Mouse (Mus musculus) gastrocnemius, adult 18-20 months (tissue): ENCODE data around the gene Kin. TPM values are rescaled to one million over a fixed set of nuclear protein-coding genes. Genes with fewer than 3 reads are reported as not detected.

Experiments
- DNase-seq: peaks from one replicate; pipeline ENCODE4 v3.0.0; 2021; ENCODE audit warnings: low spot score
- long read RNA-seq, 2 experiments: library from polyadenylated mRNA; stranded (forward); transcript quantifications; one replicate each; pipeline ENCODE4 v2.0.0; 2021
- total RNA-seq, 2 experiments: library from RNA; stranded (reverse); gene quantifications; 2 replicates each; pipeline ENCODE4 v1.2.3; 2021

Gene Kin
- total RNA-seq: 1 to 10 TPM; 5.9 to 7.2 TPM
- long read RNA-seq, experiment 1, transcript Kin-201 (5 exons, 1,472 nt): major isoform, 5 of 7 reads
- long read RNA-seq, experiment 1, partial matches to known transcripts: 1 of 7 reads
- long read RNA-seq, experiment 1, other reads (novel, unspliced or antisense): 1 of 7 reads
- long read RNA-seq, experiment 2, partial matches to known transcripts: 0 of 1 reads
- long read RNA-seq, experiment 2, other reads (novel, unspliced or antisense): 0 of 1 reads

GRCm38 (mm10) chr2:10080310-10081010, at the start of gene Kin, which contains the start of gene Atp5c1:
Kin (plus strand) TSS chr2:10080593.
Atp5c1 (minus strand) TSS chr2:10080510.
- DNase-seq: peak; percentile 97

GRCm38 (mm10) chr2:10033684-10034083, 46.7 kb upstream of the Kin start:
- DNase-seq: no peak

GRCm38 (mm10) chr2:10034976-10035375, 45.4 kb upstream of the Kin start:
- DNase-seq: no peak

- DNase-seq: peak; percentile 15
Measured at GRCm38 (mm10) chr2:10047758-10048436, 32.5 kb upstream of the Kin start.

- peak; percentile 94 for DNase-seq
Measured at GRCm38 (mm10) chr2:10048461-10048860, 31.9 kb upstream of the Kin start, which contains the start of gene Taf3. Taf3 (minus strand) TSS chr2:10048596.

- DNase-seq: no peak
Measured at GRCm38 (mm10) chr2:10049456-10049855, 30.9 kb upstream of the Kin start.

GRCm38 (mm10) chr2:10050878-10051277, 29.5 kb upstream of the Kin start:
- DNase-seq: no peak

GRCm38 (mm10) chr2:10051996-10052395, 28.4 kb upstream of the Kin start:
- no peak for DNase-seq

GRCm38 (mm10) chr2:10058836-10059235, 21.6 kb upstream of the Kin start:
- no peak for DNase-seq

GRCm38 (mm10) chr2:10071751-10072150, 8.6 kb upstream of the Kin start:
- DNase-seq: no peak

GRCm38 (mm10) chr2:10074470-10074869, 5.9 kb upstream of the Kin start:
- no peak for DNase-seq

- no peak for DNase-seq
Measured at GRCm38 (mm10) chr2:10076675-10077074, 3.7 kb upstream of the Kin start.

GRCm38 (mm10) chr2:10079745-10080309, 566 bp upstream of the Kin start:
- no peak for DNase-seq

- no peak for DNase-seq
Measured at GRCm38 (mm10) chr2:10081453-10082080, 1.2 kb downstream of the Kin start.

- no peak for DNase-seq
Measured at GRCm38 (mm10) chr2:10082737-10083136, 2.3 kb downstream of the Kin start.

GRCm38 (mm10) chr2:10087256-10087850, 7.0 kb downstream of the Kin start:
- peak; percentile 27 for DNase-seq

- no peak for DNase-seq
Measured at GRCm38 (mm10) chr2:10094327-10095100, 14.1 kb downstream of the Kin start.

GRCm38 (mm10) chr2:10098598-10099215, 18.3 kb downstream of the Kin start:
- peak; percentile 38 for DNase-seq

- no peak for DNase-seq
Measured at GRCm38 (mm10) chr2:10100471-10100870, 20.1 kb downstream of the Kin start.

GRCm38 (mm10) chr2:10101180-10101579, 20.8 kb downstream of the Kin start:
- peak; percentile 32 for DNase-seq
